Mouse (Mus musculus): ENCODE results near the gene Fam24b. TPM values are rescaled to one million over a fixed set of nuclear protein-coding genes. Genes with fewer than 3 reads are reported as not detected.

Gene Fam24b
- 0.35 TPM in 1 of 2 replicates, not detected in the other for polyA plus RNA-seq (2015; fragmentation: Nextera tagmentation; extraction: Ambion mirVana)

- H3K9me3 ChIP-seq (ENCODE audit: control insufficient read depth, low read length), result no peaks in the 10 kb centered on the region
- H3K4me2 ChIP-seq (ENCODE audit: low read depth, low read length), result no peak within 1 kb of the TSS
- H3K36me3 ChIP-seq (ENCODE audit: control insufficient read depth, insufficient read depth, low read length), result no peaks in the 10 kb centered on the region
- H3K9ac ChIP-seq (ENCODE audit: low read length), result no peak within 1 kb of the TSS
- no peak for ATAC-seq (ENCODE audit: low read depth)
- H3K27ac ChIP-seq (ENCODE audit: low read length), result no peak within 1 kb of the TSS
- no peaks in the 10 kb centered on the region for H3K4me1 ChIP-seq (replicated peaks; ENCODE audit: control insufficient read depth, insufficient read depth, low read length)
- H3K27me3 ChIP-seq (ENCODE audit: control insufficient read depth, insufficient read depth, low read depth, low read length), result no peaks in the 10 kb centered on the region
- H3K4me3 ChIP-seq (ENCODE audit: low read length), result no peak within 1 kb of the TSS
- 91% methylated on average over 5 of the region's 5 CpGs for WGBS
Measured at GRCm38 (mm10) chr7:131329416-131329815, at the start of gene Fam24b. Gene Fam24b (minus strand): TSS chr7:131329516.

GRCm38 (mm10) chr7:131371880-131372651, 42.8 kb upstream of the Fam24b start:
- WGBS, result 71% methylated on average over 9 of the region's 9 CpGs
- H3K36me3 ChIP-seq (ENCODE audit: control insufficient read depth, insufficient read depth, low read length), result no peaks in the 10 kb centered on the region
- H3K4me3 ChIP-seq (ENCODE audit: low read length), result peak overlapping the region; percentile 78
- peak overlapping the region; percentile 71 for H3K4me2 ChIP-seq (ENCODE audit: low read depth, low read length)
- ATAC-seq (ENCODE audit: low read depth), result no peak
- H3K9me3 ChIP-seq (ENCODE audit: control insufficient read depth, low read length), result no peaks in the 10 kb centered on the region
- H3K9ac ChIP-seq (ENCODE audit: low read length), result peak overlapping the region; percentile 92
- no peaks in the 10 kb centered on the region for H3K27me3 ChIP-seq (ENCODE audit: control insufficient read depth, insufficient read depth, low read depth, low read length)
- H3K4me1 ChIP-seq (replicated peaks; ENCODE audit: control insufficient read depth, insufficient read depth, low read length), result peaks cover 3% of the 10 kb centered on the region; the same call in 1 of the 2 replicates
- H3K27ac ChIP-seq (ENCODE audit: low read length), result no peak overlapping the region; the same call in 1 of the 2 replicates

- peak overlapping the region; percentile 99 for H3K27ac ChIP-seq (ENCODE audit: low read length)
- WGBS, result 5% methylated on average over 9 of the region's 9 CpGs
- H3K4me3 ChIP-seq (ENCODE audit: low read length), result peak overlapping the region; percentile 78
- no peaks in the 10 kb centered on the region for H3K9me3 ChIP-seq (ENCODE audit: control insufficient read depth, low read length)
- H3K4me2 ChIP-seq (ENCODE audit: low read depth, low read length), result peak overlapping the region; percentile 71
- no peaks in the 10 kb centered on the region for H3K27me3 ChIP-seq (ENCODE audit: control insufficient read depth, insufficient read depth, low read depth, low read length)
- ATAC-seq (ENCODE audit: low read depth), result no peak; the same call in 1 of the 2 replicates
- peaks cover 3% of the 10 kb centered on the region; the same call in 1 of the 2 replicates for H3K4me1 ChIP-seq (replicated peaks; ENCODE audit: control insufficient read depth, insufficient read depth, low read length)
- H3K36me3 ChIP-seq (ENCODE audit: control insufficient read depth, insufficient read depth, low read length), result no peaks in the 10 kb centered on the region
- peak overlapping the region; percentile 92 for H3K9ac ChIP-seq (ENCODE audit: low read length)
Measured at GRCm38 (mm10) chr7:131371470-131371860, 42.1 kb upstream of the Fam24b start.

- H3K4me1 ChIP-seq (replicated peaks; ENCODE audit: control insufficient read depth, insufficient read depth, low read length), result peaks cover 3% of the 10 kb centered on the region; the same call in 1 of the 2 replicates
- H3K36me3 ChIP-seq (ENCODE audit: control insufficient read depth, insufficient read depth, low read length), result no peaks in the 10 kb centered on the region
- ATAC-seq (ENCODE audit: low read depth), result peak; percentile 98
- peak within 1 kb of the TSS; percentile 78 for H3K4me3 ChIP-seq (ENCODE audit: low read length)
- 4% methylated on average over 47 of the region's 47 CpGs for WGBS
- H3K9ac ChIP-seq (ENCODE audit: low read length), result peak within 1 kb of the TSS; percentile 92
- H3K4me2 ChIP-seq (ENCODE audit: low read depth, low read length), result peak within 1 kb of the TSS; percentile 71
- no peaks in the 10 kb centered on the region for H3K9me3 ChIP-seq (ENCODE audit: control insufficient read depth, low read length)
- H3K27me3 ChIP-seq (ENCODE audit: control insufficient read depth, insufficient read depth, low read depth, low read length), result no peaks in the 10 kb centered on the region
- H3K27ac ChIP-seq (ENCODE audit: low read length), result peak within 1 kb of the TSS; percentile 99
Measured at GRCm38 (mm10) chr7:131370648-131371469, 41.5 kb upstream of the Fam24b start, which contains the start of gene Pstk. Gene Pstk (plus strand): TSS chr7:131371141.

GRCm38 (mm10) chr7:131364131-131364530, 34.8 kb upstream of the Fam24b start:
- Histone ChIP-seq H3K36me3 (ENCODE audit: control insufficient read depth, insufficient read depth, low read length) (peaks cover under 1% of the 10 kb centered on the region; the same call in 1 of the 2 replicates), H3K9ac (ENCODE audit: low read length) (no peak overlapping the region), H3K4me3 (ENCODE audit: low read length) (no peak overlapping the region), H3K4me2 (ENCODE audit: low read depth, low read length) (no peak overlapping the region), H3K9me3 (ENCODE audit: control insufficient read depth, low read length) (no peaks in the 10 kb centered on the region), H3K27me3 (ENCODE audit: control insufficient read depth, insufficient read depth, low read depth, low read length) (no peaks in the 10 kb centered on the region), H3K4me1 (replicated peaks; ENCODE audit: control insufficient read depth, insufficient read depth, low read length) (peaks cover 13% of the 10 kb centered on the region), H3K27ac (ENCODE audit: low read length) (no peak overlapping the region)
- WGBS, result 74% methylated on average over 8 of the region's 8 CpGs
- no peak for ATAC-seq (ENCODE audit: low read depth)

GRCm38 (mm10) chr7:131362615-131363300, 33.4 kb upstream of the Fam24b start, which contains the start of gene 2310057M21Rik:
Gene 2310057M21Rik (minus strand): TSS chr7:131362759.
- no peaks in the 10 kb centered on the region for H3K9me3 ChIP-seq (ENCODE audit: control insufficient read depth, low read length)
- WGBS, result under 1% methylated on average over 55 of the region's 55 CpGs
- peaks cover 13% of the 10 kb centered on the region; the same call in 1 of the 2 replicates for H3K36me3 ChIP-seq (ENCODE audit: control insufficient read depth, insufficient read depth, low read length)
- peak within 1 kb of the TSS; percentile 94 for H3K4me2 ChIP-seq (ENCODE audit: low read depth, low read length)
- ATAC-seq (ENCODE audit: low read depth), result peak; percentile 99
- H3K27ac ChIP-seq (ENCODE audit: low read length), result peak within 1 kb of the TSS; percentile 97
- no peaks in the 10 kb centered on the region for H3K27me3 ChIP-seq (ENCODE audit: control insufficient read depth, insufficient read depth, low read depth, low read length)
- peaks cover 13% of the 10 kb centered on the region for H3K4me1 ChIP-seq (replicated peaks; ENCODE audit: control insufficient read depth, insufficient read depth, low read length)
- H3K9ac ChIP-seq (ENCODE audit: low read length), result peak within 1 kb of the TSS; percentile 92
- H3K4me3 ChIP-seq (ENCODE audit: low read length), result peak within 1 kb of the TSS; percentile 84

GRCm38 (mm10) chr7:131362269-131362614, 32.9 kb upstream of the Fam24b start:
- WGBS, result under 1% methylated on average over 35 of the region's 35 CpGs
- H3K36me3 ChIP-seq (ENCODE audit: control insufficient read depth, insufficient read depth, low read length), result peaks cover 16% of the 10 kb centered on the region; the same call in 1 of the 2 replicates

GRCm38 (mm10) chr7:131356105-131356504, 26.8 kb upstream of the Fam24b start:
- Histone ChIP-seq H3K27ac (ENCODE audit: low read length) (no peak overlapping the region), H3K9me3 (ENCODE audit: control insufficient read depth, low read length) (no peaks in the 10 kb centered on the region), H3K9ac (ENCODE audit: low read length) (no peak overlapping the region), H3K36me3 (ENCODE audit: control insufficient read depth, insufficient read depth, low read length) (peaks cover 27% of the 10 kb centered on the region), H3K4me2 (ENCODE audit: low read depth, low read length) (no peak overlapping the region), H3K4me1 (replicated peaks; ENCODE audit: control insufficient read depth, insufficient read depth, low read length) (peaks cover 3% of the 10 kb centered on the region), H3K4me3 (ENCODE audit: low read length) (no peak overlapping the region), H3K27me3 (ENCODE audit: control insufficient read depth, insufficient read depth, low read depth, low read length) (no peaks in the 10 kb centered on the region)
- 90% methylated on average over 13 of the region's 13 CpGs for WGBS
- ATAC-seq (ENCODE audit: low read depth), result no peak

More at GRCm38 (mm10) chr7:131362269-131362614, 32.9 kb upstream of the Fam24b start:
- H3K4me3 ChIP-seq (ENCODE audit: low read length), result peak overlapping the region; percentile 84
- H3K27ac ChIP-seq (ENCODE audit: low read length), result peak overlapping the region; percentile 91
- H3K9ac ChIP-seq (ENCODE audit: low read length), result peak overlapping the region; percentile 92
- H3K4me2 ChIP-seq (ENCODE audit: low read depth, low read length), result peak overlapping the region; percentile 94
- H3K9me3 ChIP-seq (ENCODE audit: control insufficient read depth, low read length), result no peaks in the 10 kb centered on the region
- no peaks in the 10 kb centered on the region for H3K27me3 ChIP-seq (ENCODE audit: control insufficient read depth, insufficient read depth, low read depth, low read length)
- ATAC-seq (ENCODE audit: low read depth), result peak; percentile 74
- H3K4me1 ChIP-seq (replicated peaks; ENCODE audit: control insufficient read depth, insufficient read depth, low read length), result peaks cover 13% of the 10 kb centered on the region

Measured in lung, embryonic 16.5 days (tissue).